Mouse (Mus musculus) c-Kit-positive CD71-positive TER-119-negative erythroid progenitor cells, embryonic 14.5 days (primary cell): ENCODE results near the gene Sry.

ENCODE experiments used
- DNase-seq: peaks from one replicate; pipeline ENCODE4 v3.0.0-alpha.2; 2013; ENCODE audit warnings: low read depth

Sry gene

GRCm38 (mm10) chrY:2663558-2663957 is at the start of gene Sry:
Gene Sry, minus strand, starts transcription at chrY:2663658.
- DNase-seq, result no peak
